In genomic region chr2:69790285-69790684, GRCm38 (mm10) we compare ENCODE assay signal across 8 mouse cellular contexts. TPM values are rescaled to one million over a fixed set of nuclear protein-coding genes. Genes with fewer than 3 reads are reported as not detected.
DNase-seq lines count a peak whose midpoint lies in the region; ATAC-seq and TF ChIP-seq lines count a peak whose summit lies in the region.

No protein-coding gene starts in this region.

- no peaks in the 10 kb centered on the region for H3K27me3 ChIP-seq in CH12.LX (replicated peaks)
- H3K27me3 ChIP-seq in forebrain, embryonic 12.5 days, result no peaks in the 10 kb centered on the region
- no peaks in the 10 kb centered on the region for H3K27me3 ChIP-seq in liver, postnatal 0 days (ENCODE audit: insufficient read depth, low read length)
- no peaks in the 10 kb centered on the region for H3K27me3 ChIP-seq in neural tube, embryonic 14.5 days (ENCODE audit: control insufficient read depth, insufficient read depth, low read length)

- ATAC-seq in forebrain, embryonic 12.5 days (ENCODE audit: low FRiP score), result peak; percentile 51
- ATAC-seq in liver, postnatal 0 days, result peak; percentile 72
- ATAC-seq in neural tube, embryonic 14.5 days (ENCODE audit: low read depth), result peak; percentile 57

- H3K79me2 ChIP-seq in CH12.LX (replicated peaks; ENCODE audit: control insufficient read depth, extremely low read depth, insufficient read depth, poor library complexity, severe bottlenecking), result no peaks in the 10 kb centered on the region; the same call in 1 of the 2 replicates

- intact Hi-C loops in heart, postnatal 10 days (cut with DNase I), result loop anchor here (5.0 kb wide), 1 partner anchor 153 kb away; no protein-coding TSS in a partner anchor

- DNase-seq in CH12.LX (ENCODE audit: extremely low read depth), result peak; percentile 91
- peak; percentile 93 for DNase-seq in c-Kit-positive CD71-positive TER-119-positive erythroid progenitor cells, embryonic 14.5 days (ENCODE audit: low spot score)
- peak; percentile 90 to 92 for DNase-seq in heart, postnatal 10 days
- peak; percentile 82 for DNase-seq in large intestine, adult 2 months (ENCODE audit: low read depth, low spot score)
- peak; percentile 91 for DNase-seq in liver, postnatal 0 days
- DNase-seq in testis, postnatal 10 days (ENCODE audit: low spot score), result peak; percentile 91

- WGBS in forebrain, embryonic 12.5 days, result 3% methylated on average over 10 of the region's 10 CpGs
- WGBS in large intestine, adult 2 months, result 2% methylated on average over 10 of the region's 10 CpGs
- WGBS in liver, postnatal 0 days (ENCODE audit: insufficient replicate concordance), result 1% methylated on average over 10 of the region's 10 CpGs
- under 1% methylated on average over 10 of the region's 10 CpGs for WGBS in neural tube, embryonic 14.5 days

- peaks cover 0 to 16% of the 10 kb centered on the region in 2 experiments; a peak in 1 of 4 replicates for H3K4me1 ChIP-seq in CH12.LX (ENCODE audit: control insufficient read depth in 1 of 2, insufficient read depth in 2 of 2)
- peaks cover 17% of the 10 kb centered on the region for H3K4me1 ChIP-seq in forebrain, embryonic 12.5 days
- peaks cover 9% of the 10 kb centered on the region; the same call in 1 of the 2 replicates for H3K4me1 ChIP-seq in liver, postnatal 0 days (ENCODE audit: insufficient read depth)
- H3K4me1 ChIP-seq in neural tube, embryonic 14.5 days (ENCODE audit: control insufficient read depth, insufficient read depth, low read length), result peaks cover 5% of the 10 kb centered on the region; the same call in 1 of the 2 replicates

- no peaks in the 10 kb centered on the region for H3K9me3 ChIP-seq in CH12.LX (replicated peaks; ENCODE audit: low read length)
- H3K9me3 ChIP-seq in forebrain, embryonic 12.5 days, result no peaks in the 10 kb centered on the region
- no peaks in the 10 kb centered on the region for H3K9me3 ChIP-seq in liver, postnatal 0 days (ENCODE audit: low read length)
- no peaks in the 10 kb centered on the region for H3K9me3 ChIP-seq in neural tube, embryonic 14.5 days (ENCODE audit: control insufficient read depth, low read length)

- no peak for TF ChIP-seq POLR2A in CH12.LX (IDR thresholded peaks at IDR 0.05; ENCODE audit: low read depth, low read length)

- H3K36me3 ChIP-seq in CH12.LX (replicated peaks in 1 of 2; ENCODE audit: control insufficient read depth in 1 of 2, insufficient read depth in 1 of 2, low read length in 1 of 2), result peaks cover 10 to 32% of the 10 kb centered on the region in 2 experiments
- peaks cover 22% of the 10 kb centered on the region for H3K36me3 ChIP-seq in forebrain, embryonic 12.5 days (replicated peaks)
- H3K36me3 ChIP-seq in liver, postnatal 0 days (replicated peaks; ENCODE audit: insufficient read depth, low read length), result peaks cover 22% of the 10 kb centered on the region
- peaks cover 7% of the 10 kb centered on the region for H3K36me3 ChIP-seq in neural tube, embryonic 14.5 days (ENCODE audit: control insufficient read depth, insufficient read depth, low read length)

- H3K4me3 ChIP-seq in CH12.LX (replicated peaks in 1 of 3; ENCODE audit: low read depth in 2 of 3, low read length in 2 of 3, poor library complexity in 1 of 3), result peak overlapping the region; percentile 76 to 86 (median 81)
- H3K4me3 ChIP-seq in forebrain, embryonic 12.5 days (replicated peaks), result peak overlapping the region; percentile 71
- H3K4me3 ChIP-seq in liver, postnatal 0 days (ENCODE audit: low read depth, low read length), result peak overlapping the region; percentile 80
- H3K4me3 ChIP-seq in neural tube, embryonic 14.5 days (ENCODE audit: low read depth, low read length), result peak overlapping the region; percentile 73

- peak; percentile 80 to 98 for TF ChIP-seq CTCF in CH12.LX (conservative IDR thresholded peaks at IDR 0.05 in 1 of 2, IDR thresholded peaks at IDR 0.05 in 1 of 2; ENCODE audit: low read depth in 2 of 2, low read length in 2 of 2)
- peak; percentile 96 for TF ChIP-seq CTCF in liver, postnatal 0 days (IDR thresholded peaks at IDR 0.05; ENCODE audit: low read depth)

- TF ChIP-seq EP300 in CH12.LX (IDR thresholded peaks at IDR 0.05; ENCODE audit: low read length), result no peak
- 0 out of 2 replicates have a peak, but pooled peaks have one; percentile 18 for TF ChIP-seq EP300 in liver, postnatal 0 days (IDR thresholded peaks at IDR 0.05; ENCODE audit: low read depth)

- H3K27ac ChIP-seq in CH12.LX (ENCODE audit: insufficient read depth, low read depth), result no peak overlapping the region; the same call in 1 of the 2 replicates
- H3K27ac ChIP-seq in forebrain, embryonic 12.5 days, result no peak overlapping the region
- H3K27ac ChIP-seq in liver, postnatal 0 days (ENCODE audit: low read depth), result peak overlapping the region; percentile 90
- 0 out of 2 replicates have a peak overlapping the region, but pooled peaks have one; percentile 87 for H3K27ac ChIP-seq in neural tube, embryonic 14.5 days (ENCODE audit: low read depth, low read length)

- peak overlapping the region; percentile 77 for H3K4me2 ChIP-seq in CH12.LX (ENCODE audit: insufficient read depth, low read depth, poor library complexity, severe bottlenecking)
- H3K4me2 ChIP-seq in forebrain, embryonic 12.5 days, result peak overlapping the region; percentile 84
- peak overlapping the region; percentile 94 for H3K4me2 ChIP-seq in liver, postnatal 0 days (ENCODE audit: low read depth, low read length)
- H3K4me2 ChIP-seq in neural tube, embryonic 14.5 days (ENCODE audit: low read depth, low read length), result peak overlapping the region; percentile 96

- H3K9ac ChIP-seq in CH12.LX (ENCODE audit: insufficient read depth, low read depth), result peak overlapping the region; percentile 77
- peak overlapping the region; percentile 78; the same call in 1 of the 2 replicates for H3K9ac ChIP-seq in forebrain, embryonic 12.5 days
- peak overlapping the region; percentile 81 for H3K9ac ChIP-seq in liver, postnatal 0 days (replicated peaks)
- peak overlapping the region; percentile 68; the same call in 1 of the 2 replicates for H3K9ac ChIP-seq in neural tube, embryonic 14.5 days (replicated peaks; ENCODE audit: low read depth, low read length)

- TF ChIP-seq RAD21 in CH12.LX (IDR thresholded peaks at IDR 0.05; ENCODE audit: low read depth, low read length), result peak; percentile 58

- dilution Hi-C loops in CH12.LX (cut with MboI; ENCODE audit: extremely low pct_ligation_motif_present, extremely low pct_unique_long_range_greater_than_20kb, low sequenced_read_pairs), result no loop called here

- in situ Hi-C loops in CH12.LX (cut with MboI; ENCODE audit: low pct_ligation_motif_present, low pct_unique_long_range_greater_than_20kb, low sequenced_read_pairs), result loop anchor here (25.0 kb wide), 1 partner anchor 153 kb away; the partner anchor contains the start of gene Bbs5

TF ChIP-seq in CH12.LX, 34 proteins besides CTCF, POLR2A, EP300 and RAD21 (continues in another document):
- peak; percentile 60 for TF ChIP-seq SMC3 (IDR thresholded peaks at IDR 0.05; ENCODE audit: low read depth, low read length)
- TF ChIP-seq NRF1 (IDR thresholded peaks at IDR 0.05; ENCODE audit: low read depth, low read length), result 0 out of 2 replicates have a peak, but pooled peaks have one; percentile 33
- no peak for TF ChIP-seq SIN3A (IDR thresholded peaks at IDR 0.05; ENCODE audit: low read length)
- TF ChIP-seq ZC3H11A (IDR thresholded peaks at IDR 0.05; ENCODE audit: low read depth, low read length), result no peak
- peak; percentile 60; the same call in 1 of the 2 replicates for TF ChIP-seq HCFC1 (IDR thresholded peaks at IDR 0.05; ENCODE audit: low read depth, low read length)
- TF ChIP-seq NELFE (IDR thresholded peaks at IDR 0.05; ENCODE audit: low read depth, low read length), result peak; percentile 20; the same call in 1 of the 2 replicates
- TF ChIP-seq USF2 (conservative IDR thresholded peaks at IDR 0.05; ENCODE audit: low read depth, low read length), result no peak
- no peak for TF ChIP-seq MAX (IDR thresholded peaks at IDR 0.05; ENCODE audit: low read length)
- peak; percentile 52 for TF ChIP-seq BHLHE40 (IDR thresholded peaks at IDR 0.05; ENCODE audit: low read depth, low read length)
- TF ChIP-seq ETS1 (conservative IDR thresholded peaks at IDR 0.05; ENCODE audit: low read depth, low read length), result no peak
- 0 out of 2 replicates have a peak, but pooled peaks have one; percentile 52 for TF ChIP-seq TBP (conservative IDR thresholded peaks at IDR 0.05; ENCODE audit: low read depth, low read length)
- no peak for TF ChIP-seq ZKSCAN1 (IDR thresholded peaks at IDR 0.05; ENCODE audit: borderline replicate concordance, low read depth, low read length)
- TF ChIP-seq ZMIZ1 (IDR thresholded peaks at IDR 0.05; ENCODE audit: low read depth, low read length), result no peak

RNA-seq across cellular contexts. Expression of gene Phospho2, which starts 0.9 kb away (rescaled TPM):
- total RNA-seq in CH12.LX (2012; rRNA removed) (12.9 and 14.4 TPM in 2 replicates), CH12.LX (2014; rRNA removed) (20.1 and 23.4 TPM in 2 replicates)
- polyA plus RNA-seq in CH12.LX (2012; ENCODE audit: insufficient read length, low read depth), result 10.2 and 11.1 TPM in 2 replicates
- 33.1 and 35.4 TPM in 2 replicates for polyA plus RNA-seq in forebrain, embryonic 12.5 days (2016; fragmentation: Nextera tagmentation; extraction: Ambion mirVana)
- total RNA-seq in heart, postnatal 10 days (2021), result 10 to 100 TPM; 16.4 to 16.9 TPM
- polyA plus RNA-seq in large intestine, adult 2 months (2012; rRNA removed), result 24.4 and 46.2 TPM in 2 replicates
- 13.0 and 13.5 TPM in 2 replicates for polyA plus RNA-seq in liver, postnatal 0 days (2015; fragmentation: Nextera tagmentation; extraction: Ambion mirVana)
- 38.2 and 41.9 TPM in 2 replicates for polyA plus RNA-seq in neural tube, embryonic 14.5 days (2014; fragmentation: Nextera tagmentation; extraction: Ambion mirVana)

RNA-seq across cellular contexts. Expression of gene Ccdc173, which starts 0.9 kb away (rescaled TPM):
- total RNA-seq in CH12.LX (2012; rRNA removed), result 1.3 TPM in 2 replicates
- 1.7 and 1.8 TPM in 2 replicates for total RNA-seq in CH12.LX (2014; rRNA removed)
- polyA plus RNA-seq in CH12.LX (2012; ENCODE audit: insufficient read length, low read depth), result 3.6 and 3.9 TPM in 2 replicates
- polyA plus RNA-seq in forebrain, embryonic 12.5 days (2016; fragmentation: Nextera tagmentation; extraction: Ambion mirVana), result 4.4 and 4.5 TPM in 2 replicates
- under 1 TPM; 0.55 to 0.67 TPM for total RNA-seq in heart, postnatal 10 days (2021)
- polyA plus RNA-seq in large intestine, adult 2 months (2012; rRNA removed), result not detected in 2 replicates
- polyA plus RNA-seq in liver, postnatal 0 days (2015; fragmentation: Nextera tagmentation; extraction: Ambion mirVana), result 0.29 and 0.30 TPM in 2 replicates
- 2.3 and 3.3 TPM in 2 replicates for polyA plus RNA-seq in neural tube, embryonic 14.5 days (2014; fragmentation: Nextera tagmentation; extraction: Ambion mirVana)

RNA-seq across cellular contexts. Expression of gene Klhl23, which starts 31.5 kb away (rescaled TPM):
- total RNA-seq in CH12.LX (2012; rRNA removed) (0.25 and 0.34 TPM in 2 replicates), CH12.LX (2014; rRNA removed) (0.05 and 0.23 TPM in 2 replicates)
- polyA plus RNA-seq in CH12.LX (2012; ENCODE audit: insufficient read length, low read depth), result 0.09 and 0.11 TPM in 2 replicates
- 43.8 and 47.9 TPM in 2 replicates for polyA plus RNA-seq in forebrain, embryonic 12.5 days (2016; fragmentation: Nextera tagmentation; extraction: Ambion mirVana)
- 10 to 100 TPM; 44.2 to 46.9 TPM for total RNA-seq in heart, postnatal 10 days (2021)
- polyA plus RNA-seq in large intestine, adult 2 months (2012; rRNA removed), result 6.7 and 7.9 TPM in 2 replicates
- polyA plus RNA-seq in liver, postnatal 0 days (2015; fragmentation: Nextera tagmentation; extraction: Ambion mirVana), result 3.9 and 5.6 TPM in 2 replicates
- polyA plus RNA-seq in neural tube, embryonic 14.5 days (2014; fragmentation: Nextera tagmentation; extraction: Ambion mirVana), result 106 and 120 TPM in 2 replicates

Comparison
In these comparisons a context has a peak if more than half of its experiments do, and no peak if none do; other contexts are left out.
1. H3K27ac ChIP-seq: peak in liver, postnatal 0 days (single experiment) and neural tube, embryonic 14.5 days (single experiment); none in CH12.LX (single experiment) and forebrain, embryonic 12.5 days (single experiment).
2. Peak in every context shown above with its lines, with median percentiles within 50 percentile points of each other: DNase-seq, H3K4me2 ChIP-seq, H3K4me3 ChIP-seq, H3K9ac ChIP-seq and ATAC-seq.